Mouse (Mus musculus): Measurements from ENCODE around the gene Atic. TPM values are rescaled to one million over a fixed set of nuclear protein-coding genes. Genes with fewer than 3 reads are reported as not detected.

Gene Atic
- polyA plus RNA-seq, 1 experiment from 2014 or later: 98.1 TPM

GRCm38 (mm10) chr1:71623625-71624024, 66.7 kb downstream of the Atic start:
- in situ Hi-C loops (cut with MboI; ENCODE audit: low pct_unique_long_range_greater_than_20kb): no loop called here
- H3K27me3 ChIP-seq: no peaks in the 10 kb centered on the region
- ChIA-PET CTCF (interaction anchor here (0.8 to 1.5 kb wide), 3 partner anchors 15 to 19 kb away, joined by 3 to 5 read pairs (median 3); no protein-coding TSS in a partner anchor), POLR2A (no interaction called here)
- no peak for ATAC-seq
- TF ChIP-seq CTCF (IDR thresholded peaks at IDR 0.05): no peak
- DNase-seq (ENCODE audit: low read depth, low spot score): no peak

Other genes starting within 250 kb of the Atic start
- not detected for gene Abca12, start 142.2 kb upstream of the Atic start, polyA plus RNA-seq (2021)
- 1,318 TPM for gene Fn1, start 96.0 kb downstream of the Atic start, polyA plus RNA-seq (2021)